Mouse (Mus musculus) liver, postnatal 0 days (tissue): ENCODE data around the gene Mmp13. TPM values are rescaled to one million over a fixed set of nuclear protein-coding genes. Genes with fewer than 3 reads are reported as not detected.

Experiments
- ATAC-seq: fragments of 200-750 bp; cut with Nextera tagmentation; 2 replicates; pipeline ENCODE4 v1.8.0; 2017; ENCODE audit warnings: mild to moderate bottlenecking, moderate library complexity
- DNase-seq: peaks from one replicate; pipeline ENCODE4 v3.0.0-alpha.2; 2016
- H3K27ac ChIP-seq: fragments of 300-500 bp; sonication (generic); 2 replicates; pipeline ENCODE4 v1.5.1; 2014; ENCODE audit warnings: antibody characterized with exemption, moderate library complexity, mild to moderate bottlenecking, low read depth
- H3K27me3 ChIP-seq: fragments of 300-500 bp; sonication (generic); 2 replicates; pipeline ENCODE4 v1.6.1; 2014; ENCODE audit warnings: low read length, control low read depth, mixed read lengths; ENCODE audit not compliant: insufficient read depth
- H3K36me3 ChIP-seq: fragments of 300-500 bp; sonication (generic); replicated peaks from 2 replicates; pipeline ENCODE4 v1.6.1; 2014; ENCODE audit warnings: mild to moderate bottlenecking, control low read depth, low read length, moderate library complexity, mixed read lengths; ENCODE audit not compliant: insufficient read depth
- H3K4me1 ChIP-seq: fragments of 300-500 bp; sonication (generic); 2 replicates; pipeline ENCODE4 v1.6.1; 2014; ENCODE audit warnings: antibody characterized with exemption, mild to moderate bottlenecking, control low read depth; ENCODE audit not compliant: insufficient read depth
- H3K4me2 ChIP-seq: fragments of 300-500 bp; sonication (generic); 2 replicates; pipeline ENCODE4 v1.6.1; 2014; ENCODE audit warnings: low read depth, mild to moderate bottlenecking, low read length, moderate library complexity, mixed read lengths
- H3K4me3 ChIP-seq: fragments of 300-500 bp; sonication (generic); 2 replicates; pipeline ENCODE4 v1.5.1; 2014; ENCODE audit warnings: low read depth, low read length
- H3K9ac ChIP-seq: fragments of 300-500 bp; sonication (generic); replicated peaks from 2 replicates; pipeline ENCODE4 v1.6.1; 2014; ENCODE audit warnings: mild to moderate bottlenecking, moderate library complexity
- H3K9me3 ChIP-seq: fragments of 300-500 bp; sonication (generic); 2 replicates; pipeline ENCODE4 v1.6.1; 2016; ENCODE audit warnings: mild to moderate bottlenecking, control low read depth, low read length, mixed read lengths
- CTCF ChIP-seq: sonication (generic); IDR thresholded peaks from 2 replicates; pipeline ENCODE4 v1.5.1; 2016; ENCODE audit warnings: antibody characterized with exemption, low read depth
- EP300 ChIP-seq: IDR thresholded peaks from 2 replicates; pipeline ENCODE4 v1.6.1; 2016; ENCODE audit warnings: antibody characterized with exemption, low read depth, mild to moderate bottlenecking
- WGBS: fragments of 180-500 bp; shearing (Covaris S2); extraction: QIAGEN DNeasy Blood & Tissue Kit; methylation state at CpG from one replicate; pipeline ENCODE4 v1.1.7; 2014; ENCODE audit not compliant: insufficient replicate concordance; 5-methylcytosine and 5-hydroxymethylcytosine counted together
- polyA plus RNA-seq: library from polyadenylated mRNA; unstranded; fragments of >200 nt; fragmentation: Nextera tagmentation; extraction: Ambion mirVana; gene quantifications from 2 replicates; pipeline ENCODE4 v1.2.1, GENCODE M21; 2015

Gene Mmp13
- polyA plus RNA-seq = 0.28 and 0.37 TPM in 2 replicates

DNA sequence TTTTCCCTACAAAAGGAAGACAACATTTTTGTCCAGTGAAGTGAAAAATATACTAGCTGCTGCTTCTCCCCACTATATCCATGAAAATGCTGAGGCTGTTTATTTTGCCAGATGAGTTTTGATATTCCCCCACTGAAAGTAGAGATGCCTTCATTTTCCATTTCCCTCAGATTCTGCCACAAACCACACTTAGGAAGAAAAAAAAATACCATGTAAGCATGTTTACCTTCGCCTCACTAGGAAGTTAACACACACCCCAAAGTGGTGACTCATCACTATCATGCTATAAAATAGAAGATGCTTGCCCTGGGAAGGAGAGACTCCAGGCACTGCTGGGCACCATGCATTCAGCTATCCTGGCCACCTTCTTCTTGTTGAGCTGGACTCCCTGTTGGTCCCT, at the start of gene Mmp13:
Gene Mmp13 (plus strand): TSS at position 301 of the 400 bp plus-strand sequence.
- no peaks in the 10 kb centered on the region for H3K27me3 ChIP-seq
- no peaks in the 10 kb centered on the region for H3K4me1 ChIP-seq
- H3K27ac ChIP-seq = no peak within 1 kb of the TSS
- WGBS = 48% methylated on average over 1 of the region's 1 CpGs
- no peaks in the 10 kb centered on the region for H3K9me3 ChIP-seq
- H3K9ac ChIP-seq = no peak within 1 kb of the TSS
- TF ChIP-seq EP300 (no peak), CTCF (no peak)
- DNase-seq (no peak), ATAC-seq (no peak)
- H3K4me3 ChIP-seq = no peak within 1 kb of the TSS
- H3K4me2 ChIP-seq = no peak within 1 kb of the TSS
- no peaks in the 10 kb centered on the region for H3K36me3 ChIP-seq

DNA sequence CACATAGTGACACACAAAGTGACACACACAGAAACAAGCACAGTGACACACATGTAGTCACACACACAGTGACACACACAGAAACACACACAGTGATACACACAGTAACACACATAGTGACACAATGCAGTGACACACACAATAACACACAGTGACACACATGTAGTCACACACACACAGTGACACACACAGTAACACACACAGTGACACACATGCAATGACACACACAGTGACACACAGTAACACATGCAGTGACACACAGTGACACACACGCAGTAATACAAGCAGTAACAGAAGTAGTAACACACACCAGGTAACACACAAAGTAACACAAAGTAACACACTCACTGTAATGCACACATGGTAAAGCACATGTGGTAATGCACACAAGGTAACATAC, 33.7 kb upstream of the Mmp13 start:
- Histone ChIP-seq H3K4me1 (no peaks in the 10 kb centered on the region), H3K4me2 (no peak overlapping the region), H3K36me3 (no peaks in the 10 kb centered on the region), H3K9ac (no peak overlapping the region), H3K27ac (no peak overlapping the region), H3K27me3 (no peaks in the 10 kb centered on the region), H3K9me3 (no peaks in the 10 kb centered on the region), H3K4me3 (no peak overlapping the region)
- no peak for DNase-seq
- TF ChIP-seq CTCF (no peak), EP300 (no peak)
- no peak for ATAC-seq
- 77% methylated on average over 1 of the region's 1 CpGs for WGBS

DNA sequence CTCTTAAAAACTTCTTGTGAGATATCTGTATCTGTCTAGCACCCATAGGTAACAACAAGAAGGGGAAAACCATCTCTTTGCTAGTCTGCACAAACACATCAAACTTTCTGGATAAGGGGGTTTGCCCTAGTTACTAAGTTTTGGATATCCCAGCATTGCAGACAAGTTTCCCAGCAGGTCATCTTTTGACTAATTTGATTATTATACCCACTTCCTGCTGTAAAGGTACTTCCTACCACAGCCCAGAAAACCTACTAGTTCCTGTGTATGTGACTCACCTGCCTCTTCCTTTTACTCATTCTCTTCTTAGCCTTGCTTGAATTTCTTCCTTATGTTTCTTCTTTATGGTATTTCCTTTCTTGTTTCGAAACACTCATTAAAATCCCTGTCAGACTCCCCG, 32.3 kb upstream of the Mmp13 start:
- Histone ChIP-seq H3K27ac (no peak overlapping the region), H3K36me3 (no peaks in the 10 kb centered on the region), H3K9me3 (no peaks in the 10 kb centered on the region), H3K4me2 (no peak overlapping the region), H3K4me3 (no peak overlapping the region), H3K27me3 (no peaks in the 10 kb centered on the region), H3K9ac (no peak overlapping the region), H3K4me1 (no peaks in the 10 kb centered on the region)
- WGBS = 74% methylated on average over 2 of the region's 2 CpGs
- ATAC-seq (no peak), DNase-seq (no peak)
- no peak for TF ChIP-seq EP300
- TF ChIP-seq CTCF = no peak

DNA sequence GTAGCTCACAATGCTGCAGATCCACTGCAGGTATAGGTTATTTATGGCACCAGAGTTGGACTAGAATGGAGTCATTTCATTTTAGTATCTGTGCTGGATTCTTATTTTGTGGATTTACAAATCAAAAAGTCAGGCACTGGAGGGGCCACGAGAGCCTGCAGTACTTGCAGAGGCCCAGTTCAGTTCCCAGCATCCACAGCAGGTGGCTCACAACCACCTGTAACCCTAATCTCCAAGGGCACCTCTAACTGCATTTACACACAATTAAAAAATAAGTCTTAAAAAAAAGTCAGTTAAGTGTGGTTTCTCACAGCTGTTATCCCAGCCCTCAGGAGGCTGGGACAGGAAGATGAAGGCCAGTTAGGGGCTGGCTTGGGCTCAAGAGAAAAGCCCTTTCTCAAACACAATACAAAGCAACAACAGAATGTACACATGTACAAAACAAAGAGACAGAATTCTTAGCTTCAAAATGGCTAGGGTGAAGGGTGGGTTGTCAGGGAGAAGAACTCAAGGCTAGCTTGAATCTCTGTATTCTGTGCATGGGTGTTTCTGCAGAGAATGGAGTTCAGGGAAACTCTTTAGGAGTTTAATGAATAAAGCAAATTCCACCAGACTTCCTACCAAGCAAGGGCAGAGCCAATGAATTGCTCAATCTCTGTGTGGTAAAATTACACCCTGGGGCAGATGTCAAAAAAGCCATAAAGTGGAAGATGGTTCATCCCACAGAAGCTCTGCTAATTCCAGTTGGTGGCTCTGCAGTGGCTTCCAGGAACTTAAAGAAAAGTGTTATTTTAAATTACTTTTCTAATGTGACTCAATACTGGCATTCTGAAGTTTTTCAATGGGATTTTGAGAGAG, 19.3 kb upstream of the Mmp13 start:
- Histone ChIP-seq H3K27ac (peak overlapping the region; percentile 35; the same call in 1 of the 2 replicates), H3K36me3 (no peaks in the 10 kb centered on the region), H3K4me1 (no peaks in the 10 kb centered on the region), H3K9ac (no peak overlapping the region), H3K4me2 (no peak overlapping the region), H3K27me3 (no peaks in the 10 kb centered on the region), H3K4me3 (no peak overlapping the region), H3K9me3 (no peaks in the 10 kb centered on the region)
- ATAC-seq (no peak), DNase-seq (no peak)
- 48% methylated on average over 1 of the region's 1 CpGs for WGBS
- no peak for TF ChIP-seq CTCF
- TF ChIP-seq EP300 = no peak

DNA sequence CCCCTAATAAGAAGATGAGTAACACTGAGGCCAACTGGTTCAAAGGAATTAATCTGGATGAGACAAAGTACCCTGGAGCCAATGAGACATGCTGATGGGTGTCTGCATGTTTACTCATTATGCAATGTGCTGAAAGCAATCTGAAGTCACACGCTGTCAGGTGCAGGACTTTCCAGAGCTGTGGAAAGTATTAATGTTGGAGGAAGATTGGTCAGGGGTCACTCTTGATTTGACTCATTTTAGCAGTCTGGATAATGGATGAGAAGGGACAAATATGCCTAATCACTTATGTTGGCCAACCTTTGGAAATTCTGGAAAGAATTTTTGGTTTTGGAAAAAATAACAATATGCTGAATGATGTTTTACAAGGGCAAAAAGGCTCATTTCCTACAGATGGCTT, 10.6 kb upstream of the Mmp13 start:
- Histone ChIP-seq H3K27ac (no peak overlapping the region), H3K4me2 (no peak overlapping the region), H3K36me3 (no peaks in the 10 kb centered on the region), H3K27me3 (no peaks in the 10 kb centered on the region), H3K4me3 (no peak overlapping the region), H3K4me1 (no peaks in the 10 kb centered on the region), H3K9me3 (no peaks in the 10 kb centered on the region), H3K9ac (no peak overlapping the region)
- 68% methylated on average over 1 of the region's 1 CpGs for WGBS
- DNase-seq (no peak), ATAC-seq (no peak)
- TF ChIP-seq EP300 (no peak), CTCF (no peak)

DNA sequence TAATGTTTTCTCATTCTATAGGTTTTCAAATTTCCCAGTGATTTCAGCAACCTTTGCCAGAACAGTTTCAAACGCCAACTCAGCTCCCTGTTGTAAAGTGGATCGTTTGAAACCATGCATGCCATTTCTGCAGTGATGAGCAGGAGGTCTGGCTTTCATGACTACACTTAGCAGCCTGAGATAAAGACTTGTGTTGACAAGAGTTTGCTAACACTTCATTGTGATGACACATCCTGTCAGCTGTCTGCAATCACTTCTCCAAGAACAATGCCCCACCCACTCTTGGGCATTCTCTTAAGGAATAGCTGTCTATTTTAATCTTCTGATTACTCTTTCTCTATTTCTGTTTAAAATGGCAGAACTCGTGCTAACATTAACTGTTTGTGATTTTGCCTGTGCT, 2.2 kb upstream of the Mmp13 start:
- Histone ChIP-seq H3K36me3 (no peaks in the 10 kb centered on the region), H3K4me2 (no peak overlapping the region), H3K9ac (no peak overlapping the region), H3K4me3 (no peak overlapping the region), H3K27ac (no peak overlapping the region), H3K27me3 (no peaks in the 10 kb centered on the region), H3K9me3 (no peaks in the 10 kb centered on the region), H3K4me1 (no peaks in the 10 kb centered on the region)
- no peak for DNase-seq
- TF ChIP-seq CTCF (no peak), EP300 (no peak)
- ATAC-seq = no peak
- 36% methylated on average over 3 of the region's 3 CpGs for WGBS
